Mouse (Mus musculus) liver, embryonic 14.5 days (tissue): Measurements from ENCODE around the gene Zfp773.
A peak's percentile ranks its signal among the peaks of the same experiment; 100 is the strongest.

Experiments used
- CTCF ChIP-seq: IDR thresholded peaks from 2 replicates; pipeline ENCODE4 v1.5.1; 2016; ENCODE audit warnings: antibody characterized with exemption, low read depth, control low read depth
- EP300 ChIP-seq: IDR thresholded peaks from 2 replicates; pipeline ENCODE4 v1.6.1; 2016; ENCODE audit warnings: antibody characterized with exemption, low read depth

DNA sequence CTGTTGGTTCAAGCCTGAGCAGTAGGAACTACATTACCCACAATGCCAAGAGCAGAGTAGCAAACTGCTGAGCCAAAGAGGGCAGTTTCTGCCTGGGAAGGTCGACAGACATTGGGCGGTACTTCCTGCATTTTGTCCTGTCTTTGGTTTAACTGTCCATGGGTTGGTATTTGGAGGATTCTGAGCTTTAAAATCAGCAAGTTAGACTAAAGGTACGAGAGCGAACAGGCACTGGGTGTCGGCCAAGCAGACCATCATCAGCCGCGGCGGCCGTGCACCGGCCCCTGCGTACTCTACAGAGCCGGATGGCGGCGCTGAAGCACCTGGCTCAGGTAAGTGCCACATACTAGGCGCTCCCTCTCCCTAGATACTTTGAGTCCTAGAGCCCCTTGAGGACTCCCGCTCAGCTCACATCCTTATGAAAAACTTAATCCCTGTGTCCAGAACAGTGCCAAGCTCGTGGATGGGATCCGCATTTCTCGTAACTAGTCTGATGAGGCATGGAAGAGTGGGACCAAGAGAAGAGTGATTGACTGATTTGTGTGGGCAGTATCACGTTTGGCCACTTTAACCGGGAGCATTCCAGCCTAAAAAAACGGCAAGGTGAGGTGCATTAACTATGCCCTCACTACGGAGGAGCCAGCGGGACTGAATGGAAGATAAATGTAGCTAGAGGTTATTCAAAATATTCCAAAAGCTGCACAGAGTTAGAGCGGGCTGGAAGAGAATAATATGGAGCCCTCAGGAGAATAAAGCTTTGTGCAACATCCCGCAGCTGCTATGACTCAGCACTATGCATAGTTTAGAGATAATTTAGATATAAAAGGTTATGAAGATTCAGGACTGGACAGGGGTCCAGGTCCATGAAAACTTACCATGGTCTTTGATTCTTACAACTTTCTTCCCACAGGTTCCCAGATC, 34.9 kb upstream of the Zfp773 start, which contains the start of gene Zfp418:
- TF ChIP-seq CTCF (0 out of 2 replicates have a peak, but pooled peaks have one; percentile 19), EP300 (no peak)
